Mouse (Mus musculus) hindbrain, embryonic 16.5 days (tissue): ENCODE results near the gene Drp2. TPM values are rescaled to one million over a fixed set of nuclear protein-coding genes. Genes with fewer than 3 reads are reported as not detected.
A peak's percentile ranks its signal among the peaks of the same experiment; 100 is the strongest.

Source experiments
- ATAC-seq: fragments of 200-750 bp; cut with Nextera tagmentation; 2 replicates; pipeline ENCODE4 v1.8.0; 2017; ENCODE audit warnings: moderate TSS enrichment, moderate library complexity
- H3K27ac ChIP-seq: fragments of 300-500 bp; sonication (generic); 2 replicates; pipeline ENCODE4 v1.5.1; 2014; ENCODE audit warnings: low read depth, mild to moderate bottlenecking, control low read depth, low read length, moderate library complexity
- H3K27me3 ChIP-seq: fragments of 300-500 bp; sonication (generic); replicated peaks from 2 replicates; pipeline ENCODE4 v1.6.1; 2014; ENCODE audit warnings: low read length; ENCODE audit not compliant: control insufficient read depth, insufficient read depth
- H3K36me3 ChIP-seq: fragments of 300-500 bp; sonication (generic); 2 replicates; pipeline ENCODE4 v1.6.1; 2014; ENCODE audit warnings: mild to moderate bottlenecking, low read length, moderate library complexity, mixed read lengths; ENCODE audit not compliant: control insufficient read depth, insufficient read depth
- H3K4me1 ChIP-seq: fragments of 300-500 bp; sonication (generic); 2 replicates; pipeline ENCODE4 v1.6.1; 2014; ENCODE audit warnings: low read depth, low read length; ENCODE audit not compliant: control insufficient read depth, insufficient read depth
- H3K4me2 ChIP-seq: fragments of 300-500 bp; sonication (generic); 2 replicates; pipeline ENCODE4 v1.6.1; 2014; ENCODE audit warnings: mild to moderate bottlenecking, low read length, control low read depth, moderate library complexity
- H3K4me3 ChIP-seq: fragments of 300-500 bp; sonication (generic); 2 replicates; pipeline ENCODE4 v1.5.1; 2014; ENCODE audit warnings: mild to moderate bottlenecking, low read length, control low read depth, moderate library complexity
- H3K9ac ChIP-seq: fragments of 300-500 bp; sonication (generic); 2 replicates; pipeline ENCODE4 v1.6.1; 2014; ENCODE audit warnings: low read depth, mild to moderate bottlenecking, control low read depth, low read length, moderate library complexity
- H3K9me3 ChIP-seq: fragments of 300-500 bp; sonication (generic); 2 replicates; pipeline ENCODE4 v1.6.1; 2014; ENCODE audit warnings: mild to moderate bottlenecking, low read length, moderate library complexity; ENCODE audit not compliant: control insufficient read depth
- WGBS: fragments of 180-500 bp; shearing (Covaris S2); extraction: QIAGEN DNeasy Blood & Tissue Kit; methylation state at CpG from one replicate; pipeline ENCODE4 v1.1.7; 2014; 5-methylcytosine and 5-hydroxymethylcytosine counted together
- polyA plus RNA-seq: library from polyadenylated mRNA; unstranded; fragments of >200 nt; fragmentation: Nextera tagmentation; extraction: Ambion mirVana; gene quantifications from 2 replicates; pipeline ENCODE4 v1.2.1, GENCODE M21; 2015

Drp2 gene
- polyA plus RNA-seq = 15.4 and 19.5 TPM in 2 replicates

DNA sequence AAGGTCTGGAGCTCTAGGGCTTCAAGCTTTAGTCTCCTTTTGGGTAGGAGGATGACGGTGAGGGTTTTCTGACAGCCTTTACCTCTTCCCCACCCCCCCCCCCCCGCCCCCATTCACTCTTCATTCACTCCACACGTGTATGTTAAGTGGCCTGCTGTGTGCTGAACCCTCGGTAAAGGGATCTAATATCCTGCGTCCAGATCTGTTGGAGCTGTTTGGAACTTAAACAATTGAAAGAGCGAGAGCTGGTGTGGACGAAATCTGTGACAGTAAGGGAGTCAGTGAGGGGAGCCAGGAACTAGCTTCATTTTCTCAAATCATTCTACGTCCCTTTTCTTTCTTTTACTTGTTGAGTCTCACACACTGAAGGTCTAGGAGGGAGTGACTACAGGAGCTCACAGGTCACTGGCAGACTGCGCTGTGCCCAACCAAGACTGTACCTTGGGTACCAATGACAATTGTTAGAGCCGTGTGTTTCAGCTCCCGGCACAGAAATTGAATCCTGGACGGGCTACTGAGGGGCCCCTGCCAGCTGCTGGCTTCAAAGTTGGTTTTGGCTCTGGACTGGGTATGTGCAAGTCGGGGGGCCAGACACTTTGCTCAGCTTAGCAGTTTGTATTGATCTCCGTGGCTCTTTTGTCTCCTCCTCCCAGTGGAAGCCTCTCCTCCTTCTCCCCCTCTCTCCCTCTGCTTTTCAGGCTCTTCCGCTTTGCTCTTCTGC is at the start of gene Drp2:
Gene Drp2 (plus strand): TSS at position 689 of the 721 bp plus-strand sequence.
- H3K9me3 ChIP-seq = no peaks in the 10 kb centered on the region
- H3K36me3 ChIP-seq = no peaks in the 10 kb centered on the region
- H3K9ac ChIP-seq = peak within 1 kb of the TSS; percentile 61
- peak within 1 kb of the TSS; percentile 60 for H3K4me2 ChIP-seq
- 21% methylated on average over 15 of the region's 15 CpGs for WGBS
- no peaks in the 10 kb centered on the region for H3K4me1 ChIP-seq
- H3K27ac ChIP-seq = peak within 1 kb of the TSS; percentile 77
- peak within 1 kb of the TSS; percentile 45 for H3K4me3 ChIP-seq
- H3K27me3 ChIP-seq = no peaks in the 10 kb centered on the region
- peak; percentile 86 for ATAC-seq

DNA sequence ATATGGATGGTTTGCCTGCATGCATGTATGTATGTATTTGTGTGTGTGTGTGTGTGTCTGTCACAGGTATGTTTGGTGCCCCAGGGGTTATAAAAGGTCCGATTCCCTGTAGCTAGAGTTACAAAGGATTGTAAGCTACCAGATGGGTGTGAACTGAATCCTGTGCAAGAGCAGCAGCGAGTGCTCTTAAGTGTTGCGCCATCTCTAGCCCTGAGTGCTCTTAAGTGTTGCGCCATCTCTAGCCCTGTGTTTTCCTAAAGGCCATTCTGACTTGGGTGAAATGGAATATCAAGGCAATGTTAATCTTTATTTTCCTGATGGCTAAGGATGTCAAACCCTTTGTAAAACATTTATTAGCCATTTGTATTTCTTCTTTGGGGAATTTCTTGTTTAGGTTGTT is 45.0 kb upstream of the Drp2 start:
- ATAC-seq = no peak
- Histone ChIP-seq H3K27ac (no peak overlapping the region), H3K4me3 (no peak overlapping the region), H3K9me3 (no peaks in the 10 kb centered on the region), H3K4me2 (no peak overlapping the region), H3K9ac (no peak overlapping the region), H3K4me1 (no peaks in the 10 kb centered on the region), H3K36me3 (no peaks in the 10 kb centered on the region), H3K27me3 (no peaks in the 10 kb centered on the region)
- WGBS = 83% methylated on average over 4 of the region's 4 CpGs

DNA sequence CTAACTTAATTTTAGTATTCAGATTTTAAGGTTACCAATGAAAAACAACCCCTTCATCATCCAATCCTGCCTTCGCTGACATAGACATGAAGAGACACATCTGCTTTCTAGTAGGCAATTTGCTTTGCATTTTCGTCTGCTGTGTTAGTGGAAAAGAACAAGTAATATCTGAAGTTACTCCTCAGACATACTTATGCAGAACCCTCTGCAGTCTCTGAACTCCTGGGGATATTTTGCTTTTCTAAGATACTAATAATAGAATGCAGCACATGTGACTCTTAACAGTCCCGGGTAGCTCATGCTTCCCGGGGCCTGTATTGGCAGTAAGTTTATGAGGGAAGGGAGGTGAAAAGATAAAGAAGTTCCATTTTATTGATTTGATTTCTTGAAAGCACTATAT is 42.2 kb upstream of the Drp2 start:
- Histone ChIP-seq H3K27me3 (no peaks in the 10 kb centered on the region), H3K27ac (no peak overlapping the region), H3K9ac (no peak overlapping the region), H3K4me3 (no peak overlapping the region), H3K36me3 (no peaks in the 10 kb centered on the region), H3K9me3 (no peaks in the 10 kb centered on the region), H3K4me2 (no peak overlapping the region), H3K4me1 (no peaks in the 10 kb centered on the region)
- ATAC-seq = no peak
- 92% methylated on average over 4 of the region's 4 CpGs for WGBS

DNA sequence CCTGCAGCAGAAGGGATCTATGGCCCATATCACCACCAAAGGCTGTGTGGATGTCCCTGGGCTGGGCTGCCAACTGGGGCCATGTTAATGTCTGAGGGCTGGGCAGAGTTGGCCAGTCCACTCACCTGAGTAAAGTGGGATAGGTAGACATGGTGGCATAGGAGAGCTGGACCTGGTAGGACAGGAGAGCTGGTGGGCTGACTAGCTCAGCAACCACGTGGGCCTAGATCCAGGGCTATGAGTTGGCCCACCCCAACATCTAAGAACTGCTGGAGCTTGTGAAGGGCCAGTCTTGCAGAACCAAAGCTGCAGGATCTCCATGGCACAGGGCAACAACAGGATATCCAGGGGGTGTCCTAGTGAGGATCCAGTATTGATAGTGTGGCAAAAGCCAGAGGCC is 38.9 kb upstream of the Drp2 start:
- 73% methylated on average over 1 of the region's 1 CpGs for WGBS
- no peak overlapping the region for H3K4me3 ChIP-seq
- no peaks in the 10 kb centered on the region for H3K4me1 ChIP-seq
- H3K9me3 ChIP-seq = no peaks in the 10 kb centered on the region
- ATAC-seq = no peak
- H3K27me3 ChIP-seq = no peaks in the 10 kb centered on the region
- no peak overlapping the region for H3K27ac ChIP-seq
- no peaks in the 10 kb centered on the region for H3K36me3 ChIP-seq
- H3K9ac ChIP-seq = no peak overlapping the region
- no peak overlapping the region for H3K4me2 ChIP-seq

DNA sequence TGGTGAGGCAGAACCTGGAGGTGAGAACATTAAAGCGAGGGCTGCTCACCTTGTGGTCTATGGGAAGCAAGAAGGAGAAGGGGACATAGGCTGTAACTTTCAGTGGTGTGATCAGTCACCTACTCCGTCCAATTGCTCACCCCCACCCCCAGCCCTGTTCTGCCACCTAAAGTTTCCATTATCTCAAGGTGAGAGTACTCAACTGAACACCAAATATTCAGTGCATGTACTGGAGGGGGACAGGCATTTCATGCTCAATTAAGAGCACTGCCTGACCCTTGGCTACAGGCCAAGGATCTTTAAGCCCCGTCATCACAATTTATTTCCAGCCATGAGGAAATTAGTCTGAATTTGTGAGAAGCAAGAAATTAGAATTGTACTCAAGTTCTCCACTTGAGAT is 37.8 kb upstream of the Drp2 start:
- Histone ChIP-seq H3K9ac (no peak overlapping the region), H3K9me3 (no peaks in the 10 kb centered on the region), H3K4me1 (no peaks in the 10 kb centered on the region), H3K4me3 (no peak overlapping the region), H3K4me2 (no peak overlapping the region), H3K36me3 (no peaks in the 10 kb centered on the region), H3K27me3 (no peaks in the 10 kb centered on the region), H3K27ac (no peak overlapping the region)
- 72% methylated on average over 3 of the region's 3 CpGs for WGBS
- ATAC-seq = no peak

DNA sequence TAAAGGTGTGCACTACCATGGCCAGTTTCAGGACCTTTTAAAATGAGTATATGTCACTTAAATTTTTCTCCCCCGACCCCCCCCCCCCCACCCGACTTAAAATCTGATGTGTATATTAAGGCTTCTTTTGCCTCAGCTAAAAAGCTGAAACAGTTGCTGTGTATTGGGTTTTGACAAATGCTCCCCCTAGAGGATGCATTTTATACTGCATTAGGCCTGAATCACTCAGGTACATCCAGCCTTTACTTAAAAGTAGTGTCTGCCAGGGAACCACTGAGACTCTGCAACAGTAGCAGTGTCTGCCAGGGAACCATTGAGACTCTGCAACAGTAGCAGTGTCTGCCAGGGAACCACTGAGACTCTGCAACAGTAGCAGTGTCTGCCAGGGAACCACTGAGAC is 33.1 kb upstream of the Drp2 start:
- no peak overlapping the region for H3K9ac ChIP-seq
- H3K36me3 ChIP-seq = no peaks in the 10 kb centered on the region
- no peak overlapping the region for H3K4me3 ChIP-seq
- no peak overlapping the region for H3K27ac ChIP-seq
- H3K4me1 ChIP-seq = no peaks in the 10 kb centered on the region
- ATAC-seq = no peak
- H3K27me3 ChIP-seq = no peaks in the 10 kb centered on the region
- H3K9me3 ChIP-seq = no peaks in the 10 kb centered on the region
- WGBS = 5% methylated on average over 2 of the region's 2 CpGs
- no peak overlapping the region for H3K4me2 ChIP-seq

DNA sequence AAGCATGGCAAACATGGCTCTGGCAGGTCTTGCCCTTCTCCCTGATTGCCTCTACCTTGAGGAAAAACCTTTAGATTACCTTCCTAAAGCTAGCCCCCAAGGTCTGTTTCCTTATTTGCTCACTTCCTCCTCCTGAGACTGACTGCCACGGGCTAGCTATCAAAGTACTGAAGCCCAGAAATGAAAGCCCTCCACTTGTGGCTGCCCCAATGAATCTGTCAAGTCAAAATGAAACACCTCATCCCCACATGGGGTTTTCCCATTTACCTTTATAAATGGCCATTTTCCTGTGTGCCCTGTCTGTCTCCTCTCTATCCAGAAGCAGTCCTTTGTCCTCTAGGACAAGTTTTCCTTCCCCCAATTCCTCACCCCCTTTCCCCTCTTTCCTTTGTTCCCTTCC is 30.2 kb upstream of the Drp2 start:
- Histone ChIP-seq H3K4me1 (no peaks in the 10 kb centered on the region), H3K9me3 (no peaks in the 10 kb centered on the region), H3K4me3 (no peak overlapping the region), H3K4me2 (no peak overlapping the region), H3K36me3 (no peaks in the 10 kb centered on the region), H3K9ac (no peak overlapping the region), H3K27me3 (no peaks in the 10 kb centered on the region), H3K27ac (no peak overlapping the region)
- no peak for ATAC-seq
- 88% methylated on average over 1 of the region's 1 CpGs for WGBS

DNA sequence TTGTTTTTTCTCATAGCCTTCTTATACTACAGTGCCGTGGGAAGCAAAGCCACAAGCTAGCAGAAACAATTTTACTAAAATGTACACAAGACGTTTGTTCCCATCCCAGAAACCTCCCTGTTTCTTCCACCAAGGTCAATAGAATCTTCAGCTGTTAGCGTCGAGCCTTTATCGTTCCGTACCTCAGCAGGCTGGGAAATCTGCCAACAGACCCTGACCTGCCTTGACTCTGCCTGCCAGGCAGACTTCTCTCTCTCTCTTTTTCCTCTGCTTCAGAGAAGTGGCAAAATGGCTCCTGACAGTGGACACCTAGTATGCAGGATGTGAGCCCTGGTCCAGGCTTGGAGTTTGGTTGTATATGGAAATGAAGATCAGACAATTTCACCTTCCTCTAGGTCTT is 19.5 kb upstream of the Drp2 start:
- no peak overlapping the region for H3K27ac ChIP-seq
- no peak for ATAC-seq
- H3K9ac ChIP-seq = no peak overlapping the region
- H3K4me2 ChIP-seq = no peak overlapping the region
- H3K4me1 ChIP-seq = no peaks in the 10 kb centered on the region
- no peaks in the 10 kb centered on the region for H3K9me3 ChIP-seq
- no peaks in the 10 kb centered on the region for H3K27me3 ChIP-seq
- no peaks in the 10 kb centered on the region for H3K36me3 ChIP-seq
- 73% methylated on average over 6 of the region's 6 CpGs for WGBS
- H3K4me3 ChIP-seq = no peak overlapping the region

DNA sequence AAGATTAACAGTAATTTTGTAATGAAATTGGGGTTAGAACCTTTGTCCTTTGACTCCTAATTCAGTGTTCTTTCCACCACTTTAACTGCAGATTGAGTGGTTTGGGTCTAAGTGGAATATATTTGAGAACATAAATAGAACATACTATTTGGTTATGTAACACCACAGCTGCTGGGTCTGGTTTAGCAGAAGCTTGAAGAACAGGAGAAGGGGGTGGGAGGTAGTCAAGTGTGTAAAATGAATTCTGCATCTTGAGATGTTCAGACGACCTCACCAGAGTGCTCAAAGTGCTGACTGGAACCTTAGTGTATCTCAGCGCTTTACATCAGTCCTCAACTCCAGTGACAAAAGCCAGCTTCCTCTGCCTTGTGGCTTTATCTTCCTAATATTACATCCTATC is 5.4 kb upstream of the Drp2 start:
- Histone ChIP-seq H3K4me3 (no peak overlapping the region), H3K9me3 (no peaks in the 10 kb centered on the region), H3K4me2 (no peak overlapping the region), H3K9ac (no peak overlapping the region), H3K27ac (no peak overlapping the region), H3K4me1 (no peaks in the 10 kb centered on the region), H3K27me3 (no peaks in the 10 kb centered on the region), H3K36me3 (no peaks in the 10 kb centered on the region)
- no peak for ATAC-seq
- WGBS = 60% methylated on average over 2 of the region's 2 CpGs
